Mouse (Mus musculus): ENCODE measurements around the gene Slamf6. TPM values are rescaled to one million over a fixed set of nuclear protein-coding genes. Genes with fewer than 3 reads are reported as not detected.
"Not testable (repeated sequence)": the region's sequence is repeated elsewhere in the genome, so short reads cannot be mapped to it uniquely, and the experiment has no call there.

Slamf6 gene
- 0.11 TPM in 1 of 2 replicates, not detected in the other for polyA plus RNA-seq (2014; fragmentation: Nextera tagmentation; extraction: Ambion mirVana)

- no peaks in the 10 kb centered on the region for H3K9me3 ChIP-seq (ENCODE audit: control insufficient read depth, low read length)
- 83% methylated on average over 14 of the region's 14 CpGs for WGBS
- ATAC-seq (replicated peaks; ENCODE audit: low FRiP score) = no peak
These were observed at the start of gene Slamf6 for GRCm38 (mm10) chr1:171917305-171918039. Gene Slamf6, plus strand, starts transcription at chr1:171917515.

GRCm38 (mm10) chr1:171886989-171887388, 30.3 kb upstream of the Slamf6 start:
- H3K4me2 ChIP-seq (ENCODE audit: low read depth, low read length, severe bottlenecking) = no peak overlapping the region
- no peak overlapping the region for H3K4me3 ChIP-seq (ENCODE audit: low read depth, low read length)
- H3K36me3 ChIP-seq (ENCODE audit: control insufficient read depth, insufficient read depth, low read length) = no peaks in the 10 kb centered on the region
- H3K4me1 ChIP-seq (replicated peaks; ENCODE audit: control insufficient read depth, insufficient read depth, low read length) = no peaks in the 10 kb centered on the region
- ATAC-seq (replicated peaks; ENCODE audit: low FRiP score) (no peak), DNase-seq (ENCODE audit: low spot score) (no peak)
- no peak overlapping the region for H3K9ac ChIP-seq (ENCODE audit: low read length)
- WGBS = 82% methylated on average over 1 of the region's 1 CpGs
- H3K27me3 ChIP-seq (ENCODE audit: control insufficient read depth, insufficient read depth, low read length) = no peaks in the 10 kb centered on the region
- no peaks in the 10 kb centered on the region for H3K9me3 ChIP-seq (ENCODE audit: control insufficient read depth, low read length)
- H3K27ac ChIP-seq (ENCODE audit: low read depth, low read length) = no peak overlapping the region

More at GRCm38 (mm10) chr1:171917305-171918039, at the start of gene Slamf6:
- DNase-seq (ENCODE audit: low spot score) = no peak
- no peak within 1 kb of the TSS for H3K4me3 ChIP-seq (ENCODE audit: low read depth, low read length)
- no peak within 1 kb of the TSS for H3K9ac ChIP-seq (ENCODE audit: low read length)
- no peaks in the 10 kb centered on the region for H3K27me3 ChIP-seq (ENCODE audit: control insufficient read depth, insufficient read depth, low read length)
- no peak within 1 kb of the TSS for H3K27ac ChIP-seq (ENCODE audit: low read depth, low read length)
- no peaks in the 10 kb centered on the region for H3K4me1 ChIP-seq (replicated peaks; ENCODE audit: control insufficient read depth, insufficient read depth, low read length)
- H3K4me2 ChIP-seq (ENCODE audit: low read depth, low read length, severe bottlenecking) = no peak within 1 kb of the TSS
- H3K36me3 ChIP-seq (ENCODE audit: control insufficient read depth, insufficient read depth, low read length) = no peaks in the 10 kb centered on the region

- H3K36me3 ChIP-seq (ENCODE audit: control insufficient read depth, insufficient read depth, low read length); H3K4me2 ChIP-seq (ENCODE audit: low read depth, low read length, severe bottlenecking); H3K27me3 ChIP-seq (ENCODE audit: control insufficient read depth, insufficient read depth, low read length); H3K27ac ChIP-seq (ENCODE audit: low read depth, low read length); H3K4me1 ChIP-seq (replicated peaks; ENCODE audit: control insufficient read depth, insufficient read depth, low read length); ATAC-seq (replicated peaks; ENCODE audit: low FRiP score); DNase-seq (ENCODE audit: low spot score); H3K9ac ChIP-seq (ENCODE audit: low read length); H3K4me3 ChIP-seq (ENCODE audit: low read depth, low read length); H3K9me3 ChIP-seq (ENCODE audit: control insufficient read depth, low read length): not testable (repeated sequence)
- 91% methylated on average over 5 of the region's 5 CpGs for WGBS
These were observed 22.0 kb upstream of the Slamf6 start, which contains the start of gene Gm10521 for GRCm38 (mm10) chr1:171895364-171895763. Gene Gm10521, plus strand, starts transcription at chr1:171895664.

- no peak overlapping the region for H3K27ac ChIP-seq (ENCODE audit: low read depth, low read length)
- H3K4me3 ChIP-seq (ENCODE audit: low read depth, low read length) = no peak overlapping the region
- no peaks in the 10 kb centered on the region for H3K27me3 ChIP-seq (ENCODE audit: control insufficient read depth, insufficient read depth, low read length)
- 87% methylated on average over 1 of the region's 1 CpGs for WGBS
- H3K9ac ChIP-seq (ENCODE audit: low read length) = no peak overlapping the region
- H3K4me2 ChIP-seq (ENCODE audit: low read depth, low read length, severe bottlenecking) = no peak overlapping the region
- DNase-seq (ENCODE audit: low spot score) (no peak), ATAC-seq (replicated peaks; ENCODE audit: low FRiP score) (no peak)
- no peaks in the 10 kb centered on the region for H3K9me3 ChIP-seq (ENCODE audit: control insufficient read depth, low read length)
- no peaks in the 10 kb centered on the region for H3K36me3 ChIP-seq (ENCODE audit: control insufficient read depth, insufficient read depth, low read length)
- H3K4me1 ChIP-seq (replicated peaks; ENCODE audit: control insufficient read depth, insufficient read depth, low read length) = no peaks in the 10 kb centered on the region
These were observed 13.3 kb upstream of the Slamf6 start for GRCm38 (mm10) chr1:171904011-171904410.

- Histone ChIP-seq H3K27me3 (ENCODE audit: control insufficient read depth, insufficient read depth, low read length) (no peaks in the 10 kb centered on the region), H3K9me3 (ENCODE audit: control insufficient read depth, low read length) (no peaks in the 10 kb centered on the region; the same call in 1 of the 2 replicates), H3K4me1 (replicated peaks; ENCODE audit: control insufficient read depth, insufficient read depth, low read length) (no peaks in the 10 kb centered on the region), H3K9ac (ENCODE audit: low read length) (no peak overlapping the region), H3K4me3 (ENCODE audit: low read depth, low read length) (no peak overlapping the region), H3K36me3 (ENCODE audit: control insufficient read depth, insufficient read depth, low read length) (no peaks in the 10 kb centered on the region), H3K4me2 (ENCODE audit: low read depth, low read length, severe bottlenecking) (no peak overlapping the region), H3K27ac (ENCODE audit: low read depth, low read length) (no peak overlapping the region)
- ATAC-seq (replicated peaks; ENCODE audit: low FRiP score) = no peak
- no peak for DNase-seq (ENCODE audit: low spot score)
- 80% methylated on average over 13 of the region's 13 CpGs for WGBS
These were observed 1.5 kb upstream of the Slamf6 start for GRCm38 (mm10) chr1:171915638-171916458.

GRCm38 (mm10) chr1:171918136-171918920, 1.0 kb downstream of the Slamf6 start:
- Histone ChIP-seq H3K27me3 (ENCODE audit: control insufficient read depth, insufficient read depth, low read length) (no peaks in the 10 kb centered on the region), H3K36me3 (ENCODE audit: control insufficient read depth, insufficient read depth, low read length) (no peaks in the 10 kb centered on the region), H3K27ac (ENCODE audit: low read depth, low read length) (no peak overlapping the region), H3K9me3 (ENCODE audit: control insufficient read depth, low read length) (no peaks in the 10 kb centered on the region), H3K4me3 (ENCODE audit: low read depth, low read length) (no peak overlapping the region), H3K4me2 (ENCODE audit: low read depth, low read length, severe bottlenecking) (no peak overlapping the region), H3K9ac (ENCODE audit: low read length) (no peak overlapping the region), H3K4me1 (replicated peaks; ENCODE audit: control insufficient read depth, insufficient read depth, low read length) (no peaks in the 10 kb centered on the region)
- DNase-seq (ENCODE audit: low spot score) (no peak), ATAC-seq (replicated peaks; ENCODE audit: low FRiP score) (no peak)
- 91% methylated on average over 12 of the region's 12 CpGs for WGBS

GRCm38 (mm10) chr1:171919193-171919592, 1.9 kb downstream of the Slamf6 start:
- ATAC-seq (replicated peaks; ENCODE audit: low FRiP score) (no peak), DNase-seq (ENCODE audit: low spot score) (no peak)
- H3K27me3 ChIP-seq (ENCODE audit: control insufficient read depth, insufficient read depth, low read length) = no peaks in the 10 kb centered on the region
- WGBS = 89% methylated on average over 5 of the region's 5 CpGs
- no peak overlapping the region for H3K4me3 ChIP-seq (ENCODE audit: low read depth, low read length)
- H3K4me2 ChIP-seq (ENCODE audit: low read depth, low read length, severe bottlenecking) = no peak overlapping the region
- no peak overlapping the region for H3K9ac ChIP-seq (ENCODE audit: low read length)
- no peaks in the 10 kb centered on the region for H3K4me1 ChIP-seq (replicated peaks; ENCODE audit: control insufficient read depth, insufficient read depth, low read length)
- H3K9me3 ChIP-seq (ENCODE audit: control insufficient read depth, low read length) = no peaks in the 10 kb centered on the region
- H3K27ac ChIP-seq (ENCODE audit: low read depth, low read length) = no peak overlapping the region
- no peaks in the 10 kb centered on the region for H3K36me3 ChIP-seq (ENCODE audit: control insufficient read depth, insufficient read depth, low read length)

GRCm38 (mm10) chr1:171919901-171920510, 2.7 kb downstream of the Slamf6 start:
- no peak for DNase-seq (ENCODE audit: low spot score)
- no peaks in the 10 kb centered on the region for H3K9me3 ChIP-seq (ENCODE audit: control insufficient read depth, low read length)
- 88% methylated on average over 6 of the region's 6 CpGs for WGBS
- H3K4me1 ChIP-seq (replicated peaks; ENCODE audit: control insufficient read depth, insufficient read depth, low read length) = no peaks in the 10 kb centered on the region
- H3K27me3 ChIP-seq (ENCODE audit: control insufficient read depth, insufficient read depth, low read length) = no peaks in the 10 kb centered on the region
- H3K4me3 ChIP-seq (ENCODE audit: low read depth, low read length) = no peak overlapping the region
- no peak overlapping the region for H3K4me2 ChIP-seq (ENCODE audit: low read depth, low read length, severe bottlenecking)
- no peak overlapping the region for H3K27ac ChIP-seq (ENCODE audit: low read depth, low read length)
- no peaks in the 10 kb centered on the region for H3K36me3 ChIP-seq (ENCODE audit: control insufficient read depth, insufficient read depth, low read length)
- ATAC-seq (replicated peaks; ENCODE audit: low FRiP score) = no peak
- H3K9ac ChIP-seq (ENCODE audit: low read length) = no peak overlapping the region

Data from forebrain, embryonic 11.5 days (tissue).